Mouse (Mus musculus) myocyte (in vitro differentiated cells): ENCODE results near the gene Lpar5.

Experiments
- CEBPB ChIP-seq: IDR thresholded peaks from 2 replicates; pipeline ENCODE4 v1.6.1; 2011; ENCODE audit warnings: mild to moderate bottlenecking, moderate library complexity; ENCODE audit not compliant: poor library complexity, insufficient read depth, severe bottlenecking
- E2F4 ChIP-seq: IDR thresholded peaks from one replicate; pipeline ENCODE4 v1.6.1; 2011; ENCODE audit warnings: mild to moderate bottlenecking, control low read depth, moderate library complexity; ENCODE audit not compliant: insufficient read depth
- MAX ChIP-seq: IDR thresholded peaks from one replicate; pipeline ENCODE4 v1.6.1; 2011; ENCODE audit warnings: low read depth, mild to moderate bottlenecking, control low read depth
- MYOD1 ChIP-seq, 3 experiments: IDR thresholded peaks; one replicate each; pipeline ENCODE4 v1.6.1; 2011; ENCODE audit warnings: control low read depth in 2 of 3, low read depth in 2 of 3, mild to moderate bottlenecking in 2 of 3, moderate library complexity in 1 of 3; ENCODE audit not compliant: insufficient read length in 2 of 3, control insufficient read depth in 1 of 3
- MYOG ChIP-seq, 3 experiments: IDR thresholded peaks; one replicate each; pipeline ENCODE4 v1.6.1; 2011; ENCODE audit warnings: control low read depth in 2 of 3, low read depth in 2 of 3, mild to moderate bottlenecking in 2 of 3; ENCODE audit not compliant: insufficient read length in 2 of 3, control insufficient read depth in 1 of 3, insufficient read depth in 1 of 3
- POLR2A ChIP-seq: IDR thresholded peaks from one replicate; pipeline ENCODE4 v1.6.1; 2011; ENCODE audit warnings: low read depth, mild to moderate bottlenecking, control low read depth, moderate library complexity; ENCODE audit not compliant: insufficient read length
- POLR2AphosphoS2 ChIP-seq: IDR thresholded peaks from one replicate; pipeline ENCODE4 v1.6.1; 2011; ENCODE audit warnings: low read depth, control low read depth; ENCODE audit not compliant: insufficient read length
- REST ChIP-seq: IDR thresholded peaks from one replicate; pipeline ENCODE4 v1.6.1; 2011; ENCODE audit warnings: mild to moderate bottlenecking, control low read depth, moderate library complexity; ENCODE audit not compliant: insufficient read depth, insufficient read length
- TCF12 ChIP-seq: IDR thresholded peaks from one replicate; pipeline ENCODE4 v1.6.1; 2011; ENCODE audit warnings: mild to moderate bottlenecking, control low read depth; ENCODE audit not compliant: poor library complexity, insufficient read depth, severe bottlenecking
- TCF3 ChIP-seq: IDR thresholded peaks from one replicate; pipeline ENCODE4 v1.6.1; 2011; ENCODE audit warnings: low read depth, control low read depth; ENCODE audit not compliant: insufficient read length
- USF1 ChIP-seq: IDR thresholded peaks from one replicate; pipeline ENCODE4 v1.6.1; 2011; ENCODE audit warnings: low read depth, mild to moderate bottlenecking, control low read depth, moderate library complexity

DNA sequence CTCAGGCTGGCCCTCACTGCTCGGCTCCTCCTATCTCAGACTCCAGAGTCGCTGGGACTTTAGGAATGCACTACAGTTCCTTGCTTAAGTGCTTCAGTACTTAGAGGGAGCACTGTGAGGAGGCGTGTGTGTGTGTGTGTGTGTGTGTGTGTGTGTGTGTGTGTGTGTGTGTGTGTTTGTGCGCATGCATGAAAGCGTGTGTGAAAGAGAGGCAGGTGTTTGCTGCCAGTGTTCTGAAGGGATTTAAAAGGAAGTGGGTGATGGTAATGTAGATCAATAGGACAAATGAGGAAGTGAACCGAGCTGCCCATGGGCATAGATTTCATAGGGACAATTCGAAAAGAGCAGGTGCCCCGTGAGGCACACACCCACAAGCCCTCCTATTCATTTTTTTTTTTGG lies 6.1 kb downstream of the Lpar5 start:
- TF ChIP-seq POLR2AphosphoS2 (no peak), POLR2A (no peak), TCF3 (no peak), MYOG (IDR thresholded peaks at IDR 0.05; ENCODE audit: control insufficient read depth in 1 of 3, insufficient read depth in 1 of 3, insufficient read length in 2 of 3, low read depth in 2 of 3) (no peak), CEBPB (no peak), MYOD1 (IDR thresholded peaks at IDR 0.05; ENCODE audit: control insufficient read depth in 1 of 3, insufficient read length in 2 of 3, low read depth in 2 of 3) (no peak), USF1 (no peak), MAX (no peak), REST (no peak), TCF12 (no peak), E2F4 (no peak)
